Mouse (Mus musculus) kidney, embryonic 16.5 days (tissue): Measurements from ENCODE around the gene Mgat4e. TPM values are rescaled to one million over a fixed set of nuclear protein-coding genes. Genes with fewer than 3 reads are reported as not detected.

ENCODE experiments used
- ATAC-seq: fragments of 200-750 bp; cut with Nextera tagmentation; 2 replicates; pipeline ENCODE4 v1.8.0; 2017; ENCODE audit warnings: moderate TSS enrichment; ENCODE audit not compliant: low FRiP score, low TSS enrichment
- H3K27ac ChIP-seq: fragments of 300-500 bp; sonication (generic); 2 replicates; pipeline ENCODE4 v1.5.1; 2014; ENCODE audit warnings: low read length
- H3K27me3 ChIP-seq: fragments of 300-500 bp; sonication (generic); 2 replicates; pipeline ENCODE4 v1.6.1; 2014; ENCODE audit warnings: low read length, control low read depth, mixed read lengths; ENCODE audit not compliant: insufficient read depth
- H3K36me3 ChIP-seq: fragments of 300-500 bp; sonication (generic); 2 replicates; pipeline ENCODE4 v1.6.1; 2014; ENCODE audit warnings: low read length, control low read depth, mixed read lengths; ENCODE audit not compliant: insufficient read depth
- H3K4me1 ChIP-seq: fragments of 300-500 bp; sonication (generic); 2 replicates; pipeline ENCODE4 v1.6.1; 2014; ENCODE audit warnings: low read length, control low read depth, mixed read lengths; ENCODE audit not compliant: insufficient read depth
- H3K4me2 ChIP-seq: fragments of 300-500 bp; sonication (generic); replicated peaks from 2 replicates; pipeline ENCODE4 v1.6.1; 2014; ENCODE audit warnings: low read depth, low read length
- H3K4me3 ChIP-seq: fragments of 300-500 bp; sonication (generic); 2 replicates; pipeline ENCODE4 v1.5.1; 2014; ENCODE audit warnings: mild to moderate bottlenecking, low read length
- H3K9ac ChIP-seq: fragments of 300-500 bp; sonication (generic); replicated peaks from 2 replicates; pipeline ENCODE4 v1.6.1; 2014; ENCODE audit warnings: low read length
- H3K9me3 ChIP-seq: fragments of 300-500 bp; sonication (generic); 2 replicates; pipeline ENCODE4 v1.6.1; 2016; ENCODE audit warnings: low read length, control low read depth
- WGBS: fragments of 180-500 bp; shearing (Covaris S2); extraction: QIAGEN DNeasy Blood & Tissue Kit; methylation state at CpG from one replicate; pipeline ENCODE4 v1.1.7; 2014; 5-methylcytosine and 5-hydroxymethylcytosine counted together
- polyA plus RNA-seq: library from polyadenylated mRNA; unstranded; fragments of >200 nt; fragmentation: Nextera tagmentation; extraction: Ambion mirVana; gene quantifications from 2 replicates; pipeline ENCODE4 v1.2.1, GENCODE M21; 2015

Gene Mgat4e
- polyA plus RNA-seq, 1 experiment from 2014 or later, result not detected

DNA sequence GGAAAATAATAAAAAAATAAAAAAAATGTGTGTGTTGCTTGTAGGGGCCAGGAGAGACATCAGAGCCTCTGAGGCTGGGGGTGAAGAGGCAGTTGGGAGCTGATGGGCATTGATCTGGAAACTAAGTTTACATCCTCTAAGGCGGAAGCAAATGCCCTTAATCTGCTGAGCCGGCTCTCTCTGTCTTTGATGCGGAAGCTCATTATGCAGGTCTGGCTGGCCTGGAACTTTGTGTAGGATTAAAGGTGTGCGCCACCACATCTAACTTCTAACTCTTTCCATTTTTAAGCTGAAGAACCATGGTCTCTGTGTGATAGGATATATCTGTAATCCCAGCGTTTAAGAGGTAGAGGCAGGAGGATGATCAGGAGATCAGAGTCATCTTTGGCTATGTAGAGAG lies 9.0 kb upstream of the Mgat4e start:
- Histone ChIP-seq H3K4me1 (peaks cover 34% of the 10 kb centered on the region), H3K4me3 (no peak overlapping the region), H3K36me3 (no peaks in the 10 kb centered on the region), H3K27ac (no peak overlapping the region), H3K9ac (no peak overlapping the region), H3K9me3 (no peaks in the 10 kb centered on the region), H3K27me3 (no peaks in the 10 kb centered on the region), H3K4me2 (no peak overlapping the region)
- ATAC-seq, result no peak
- WGBS, result 63% methylated on average over 5 of the region's 5 CpGs

DNA sequence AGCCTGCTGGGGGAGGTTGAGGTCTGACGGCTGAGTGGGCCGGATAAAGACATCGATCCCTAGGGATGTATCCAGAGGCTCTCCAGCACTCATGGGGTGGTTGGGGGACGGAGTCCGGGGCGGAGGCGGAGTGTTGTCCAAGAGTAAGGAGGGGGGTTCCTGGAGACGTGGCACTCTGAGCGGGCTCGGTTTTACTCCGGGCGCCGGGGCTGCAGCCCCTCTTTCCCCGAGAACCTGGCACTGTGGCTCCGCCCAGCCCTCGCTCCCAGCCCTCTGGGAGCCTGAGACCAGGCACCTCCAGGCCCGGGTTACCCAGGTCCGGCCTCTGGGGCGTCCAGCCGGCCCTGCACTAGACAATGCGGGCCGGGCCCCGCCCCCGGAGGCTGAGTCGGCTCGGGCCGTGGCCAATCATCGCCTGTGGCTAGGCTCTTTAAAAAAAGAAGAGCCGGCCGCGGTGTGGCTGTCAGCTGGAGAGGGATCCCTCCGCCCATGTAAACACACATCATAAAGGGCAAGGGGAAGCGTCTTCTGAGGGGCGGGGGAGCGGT lies 7.3 kb upstream of the Mgat4e start:
- H3K36me3 ChIP-seq, result no peaks in the 10 kb centered on the region
- H3K9me3 ChIP-seq, result no peaks in the 10 kb centered on the region
- WGBS, result under 1% methylated on average over 35 of the region's 35 CpGs
- H3K9ac ChIP-seq, result peak overlapping the region; percentile 86
- H3K4me3 ChIP-seq, result peak overlapping the region; percentile 71
- peak overlapping the region; percentile 86 for H3K4me2 ChIP-seq
- H3K27me3 ChIP-seq, result no peaks in the 10 kb centered on the region
- peak overlapping the region; percentile 94 for H3K27ac ChIP-seq
- peaks cover 25% of the 10 kb centered on the region for H3K4me1 ChIP-seq
- ATAC-seq, result peak; percentile 97

DNA sequence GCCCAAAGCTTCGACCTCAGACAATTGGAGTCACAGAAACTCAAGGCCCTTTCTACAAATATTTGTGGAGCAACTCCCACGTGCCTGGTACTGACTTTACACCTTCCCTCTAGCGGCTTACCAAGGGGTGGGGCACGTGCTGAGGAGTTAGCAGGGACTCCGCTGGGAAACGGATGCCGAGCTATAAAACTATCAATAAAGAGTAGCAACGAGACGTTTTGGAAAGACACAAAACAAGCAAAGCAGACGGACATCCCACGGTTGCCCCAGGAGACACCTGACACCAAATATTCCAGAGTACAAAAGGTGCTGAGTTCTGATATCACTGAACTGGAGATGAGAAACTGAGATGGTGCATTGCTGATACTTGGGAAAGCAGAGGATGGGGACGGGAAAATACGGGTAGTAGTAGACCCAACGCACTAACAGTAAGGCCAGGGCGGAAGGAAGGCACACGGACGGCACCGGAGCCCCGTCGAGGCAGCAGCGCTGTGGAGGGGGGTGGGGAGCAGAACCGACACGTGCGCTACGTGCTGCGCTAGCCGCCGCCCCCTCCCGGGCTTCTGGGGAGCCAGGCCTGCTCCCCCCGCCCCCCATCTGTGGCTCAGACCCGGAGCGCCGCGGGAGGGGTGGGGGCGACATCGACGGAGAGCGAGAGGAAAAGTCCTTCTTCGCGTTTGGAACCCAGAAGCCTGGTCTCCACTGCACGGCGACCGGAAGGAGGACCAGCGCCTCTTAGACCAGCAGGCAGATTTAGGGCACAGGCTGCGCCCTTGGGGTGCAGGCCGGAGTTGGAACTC lies 6.6 kb upstream of the Mgat4e start:
- Histone ChIP-seq H3K9ac (peak overlapping the region; percentile 86), H3K27ac (peak overlapping the region; percentile 94), H3K9me3 (no peaks in the 10 kb centered on the region), H3K4me3 (peak overlapping the region; percentile 71), H3K27me3 (no peaks in the 10 kb centered on the region), H3K4me1 (peaks cover 24% of the 10 kb centered on the region), H3K36me3 (no peaks in the 10 kb centered on the region), H3K4me2 (peak overlapping the region; percentile 86)
- ATAC-seq, result peak; percentile 25
- under 1% methylated on average over 46 of the region's 46 CpGs for WGBS

DNA sequence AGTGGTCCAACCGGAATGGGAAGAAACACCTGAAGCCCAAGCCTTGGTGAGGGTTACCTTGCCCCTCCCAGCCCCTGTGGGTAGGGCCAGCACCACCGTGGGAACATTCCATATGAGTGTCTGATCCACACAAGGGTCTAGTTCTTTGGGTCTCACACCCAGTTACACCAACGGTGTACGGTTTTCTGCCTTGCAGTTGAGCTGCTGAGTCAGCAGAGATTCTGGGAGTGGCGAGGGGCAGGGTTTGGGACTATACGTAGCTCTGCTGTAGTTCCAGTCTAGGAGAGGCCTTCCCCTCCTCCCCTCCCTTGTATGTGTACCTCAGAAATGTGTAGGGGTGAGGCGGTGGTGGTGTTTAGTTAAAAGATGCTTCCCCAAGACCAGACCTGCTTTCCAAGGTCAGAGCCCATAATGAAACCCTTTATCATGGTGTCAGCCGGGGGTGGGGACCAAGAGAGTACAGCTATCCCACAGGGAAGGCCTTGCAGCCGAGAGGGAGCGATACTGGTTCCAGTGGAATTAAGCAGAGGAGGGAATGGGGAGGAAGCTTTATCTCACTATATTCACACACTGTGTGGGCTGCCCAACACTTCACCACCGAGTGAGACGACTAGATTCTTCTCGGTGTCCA lies 5.9 kb upstream of the Mgat4e start:
- 17% methylated on average over 13 of the region's 13 CpGs for WGBS
- no peaks in the 10 kb centered on the region for H3K9me3 ChIP-seq
- peaks cover 24% of the 10 kb centered on the region for H3K4me1 ChIP-seq
- peak overlapping the region; percentile 94 for H3K27ac ChIP-seq
- no peaks in the 10 kb centered on the region for H3K36me3 ChIP-seq
- H3K4me3 ChIP-seq, result peak overlapping the region; percentile 71
- H3K27me3 ChIP-seq, result no peaks in the 10 kb centered on the region
- H3K4me2 ChIP-seq, result peak overlapping the region; percentile 86
- peak; percentile 21; the same call in 1 of the 2 replicates for ATAC-seq
- peak overlapping the region; percentile 86 for H3K9ac ChIP-seq

DNA sequence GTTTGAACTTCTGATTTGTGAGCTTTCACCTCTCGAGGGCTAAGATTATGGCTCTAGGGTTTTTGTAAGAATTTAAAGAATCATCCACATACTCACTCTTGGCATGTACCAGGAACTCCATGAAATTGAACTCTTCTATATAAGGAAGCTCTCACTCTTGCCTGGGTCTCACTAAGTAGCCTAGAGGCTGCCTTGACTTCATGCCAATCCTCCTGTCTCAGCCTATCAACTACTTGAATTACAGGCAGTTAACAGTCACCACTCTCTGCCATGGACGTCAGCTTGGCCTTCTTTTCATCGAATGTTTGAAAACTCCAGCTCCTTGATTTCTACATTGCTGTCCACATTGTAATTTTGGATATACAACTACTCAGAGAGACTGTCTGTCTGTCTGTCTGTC lies 2.9 kb upstream of the Mgat4e start:
- WGBS, result 58% methylated on average over 3 of the region's 3 CpGs
- H3K27ac ChIP-seq, result no peak overlapping the region
- H3K36me3 ChIP-seq, result no peaks in the 10 kb centered on the region
- no peak for ATAC-seq
- no peaks in the 10 kb centered on the region for H3K27me3 ChIP-seq
- H3K4me2 ChIP-seq, result no peak overlapping the region
- no peak overlapping the region for H3K4me3 ChIP-seq
- H3K9me3 ChIP-seq, result no peaks in the 10 kb centered on the region
- H3K9ac ChIP-seq, result no peak overlapping the region
- H3K4me1 ChIP-seq, result peaks cover 18% of the 10 kb centered on the region

DNA sequence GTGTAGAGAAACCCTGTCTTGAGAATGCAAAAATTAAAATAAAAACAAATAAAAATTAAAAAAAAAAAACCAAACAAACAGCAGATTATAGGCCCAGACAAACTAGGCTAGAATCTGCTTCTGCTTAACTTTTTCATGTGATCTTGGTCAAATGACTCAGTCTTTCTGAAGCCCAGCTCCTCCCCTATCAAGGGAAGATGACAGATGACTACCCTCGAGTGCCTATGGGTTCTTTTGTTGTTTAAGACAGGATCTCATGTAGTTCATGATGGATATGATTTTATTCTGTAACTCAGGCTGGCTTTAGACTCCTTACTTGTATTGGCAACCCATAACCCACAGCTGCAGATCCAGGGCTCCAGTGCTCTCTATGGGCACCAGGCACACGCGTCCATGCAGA lies 2.4 kb upstream of the Mgat4e start:
- no peak for ATAC-seq
- H3K9ac ChIP-seq, result no peak overlapping the region
- H3K27ac ChIP-seq, result no peak overlapping the region
- H3K4me2 ChIP-seq, result no peak overlapping the region
- no peaks in the 10 kb centered on the region for H3K27me3 ChIP-seq
- 81% methylated on average over 3 of the region's 3 CpGs for WGBS
- no peaks in the 10 kb centered on the region for H3K36me3 ChIP-seq
- H3K4me1 ChIP-seq, result peaks cover 15% of the 10 kb centered on the region
- H3K4me3 ChIP-seq, result no peak overlapping the region
- no peaks in the 10 kb centered on the region for H3K9me3 ChIP-seq

DNA sequence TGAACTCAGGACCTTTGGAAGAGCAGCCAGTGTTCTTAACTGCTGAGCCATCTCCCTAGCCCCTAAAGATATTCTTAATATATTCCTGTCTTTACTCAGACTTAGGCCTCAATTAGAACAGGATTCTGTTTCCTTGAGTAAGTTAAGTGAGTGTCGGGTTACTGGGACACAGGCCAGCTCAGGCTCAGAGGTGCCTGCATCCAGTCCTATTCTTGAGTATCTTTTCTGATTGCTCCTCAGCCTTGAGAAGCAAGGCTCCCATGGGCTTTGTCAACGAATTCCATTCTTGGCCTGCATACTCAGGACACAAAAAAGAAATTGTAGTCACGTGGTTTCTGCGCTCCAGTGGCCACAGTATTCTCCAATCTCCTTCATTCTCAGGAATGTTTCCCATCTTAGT lies 1.3 kb downstream of the Mgat4e start:
- Histone ChIP-seq H3K27ac (no peak overlapping the region), H3K27me3 (no peaks in the 10 kb centered on the region), H3K4me2 (no peak overlapping the region), H3K9ac (no peak overlapping the region), H3K36me3 (no peaks in the 10 kb centered on the region), H3K9me3 (peaks cover 10% of the 10 kb centered on the region; the same call in 1 of the 2 replicates), H3K4me1 (no peaks in the 10 kb centered on the region), H3K4me3 (no peak overlapping the region)
- no peak for ATAC-seq
- WGBS, result 60% methylated on average over 4 of the region's 4 CpGs

DNA sequence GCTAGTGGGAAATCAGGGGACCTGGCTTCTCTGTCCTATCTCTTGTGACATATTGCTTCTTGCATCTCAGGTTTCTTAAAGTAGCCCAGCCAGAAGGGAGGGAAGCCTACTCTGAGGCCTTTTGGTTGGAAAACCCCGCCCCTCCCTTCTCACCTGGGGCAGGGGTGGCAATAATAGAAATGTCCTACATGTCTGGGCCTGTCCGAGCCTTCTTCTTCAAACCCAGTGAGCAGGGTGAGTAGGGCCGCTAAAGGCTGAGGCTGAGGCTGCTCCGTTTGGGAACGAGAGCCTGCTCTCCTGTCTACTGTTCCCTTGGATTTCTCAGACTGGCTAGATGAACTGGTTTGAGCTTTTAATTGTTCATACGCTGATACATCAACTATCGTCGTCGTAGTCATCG lies 8.9 kb downstream of the Mgat4e start:
- no peaks in the 10 kb centered on the region for H3K4me1 ChIP-seq
- H3K4me2 ChIP-seq, result no peak overlapping the region
- H3K9me3 ChIP-seq, result peaks cover 10% of the 10 kb centered on the region; the same call in 1 of the 2 replicates
- H3K9ac ChIP-seq, result no peak overlapping the region
- no peak overlapping the region for H3K4me3 ChIP-seq
- H3K27me3 ChIP-seq, result no peaks in the 10 kb centered on the region
- ATAC-seq, result no peak
- no peaks in the 10 kb centered on the region for H3K36me3 ChIP-seq
- WGBS, result 87% methylated on average over 10 of the region's 10 CpGs
- H3K27ac ChIP-seq, result no peak overlapping the region

DNA sequence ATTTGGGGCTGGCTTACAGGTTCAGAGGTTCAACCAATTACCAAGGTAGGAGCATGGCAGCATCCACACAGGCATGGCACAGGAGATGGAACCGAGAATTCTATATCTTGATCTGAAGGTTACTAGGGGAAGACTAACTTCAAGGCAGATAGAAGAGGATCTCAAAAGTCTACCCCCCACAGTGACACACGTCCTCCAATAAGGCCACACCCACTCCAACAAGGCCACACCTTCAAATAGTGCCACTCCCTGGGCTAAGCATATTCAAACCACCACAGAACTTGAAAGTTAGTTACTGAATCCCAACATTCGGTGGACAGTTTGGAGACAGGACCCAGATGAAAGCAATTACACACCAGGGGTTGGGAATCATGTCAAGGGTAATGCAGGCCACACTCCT lies 14.0 kb downstream of the Mgat4e start:
- Histone ChIP-seq H3K36me3 (no peaks in the 10 kb centered on the region), H3K4me3 (no peak overlapping the region), H3K4me1 (no peaks in the 10 kb centered on the region), H3K9ac (no peak overlapping the region), H3K4me2 (no peak overlapping the region), H3K27me3 (no peaks in the 10 kb centered on the region), H3K27ac (no peak overlapping the region), H3K9me3 (no peaks in the 10 kb centered on the region)
- ATAC-seq, result no peak
- 74% methylated on average over 3 of the region's 3 CpGs for WGBS

DNA sequence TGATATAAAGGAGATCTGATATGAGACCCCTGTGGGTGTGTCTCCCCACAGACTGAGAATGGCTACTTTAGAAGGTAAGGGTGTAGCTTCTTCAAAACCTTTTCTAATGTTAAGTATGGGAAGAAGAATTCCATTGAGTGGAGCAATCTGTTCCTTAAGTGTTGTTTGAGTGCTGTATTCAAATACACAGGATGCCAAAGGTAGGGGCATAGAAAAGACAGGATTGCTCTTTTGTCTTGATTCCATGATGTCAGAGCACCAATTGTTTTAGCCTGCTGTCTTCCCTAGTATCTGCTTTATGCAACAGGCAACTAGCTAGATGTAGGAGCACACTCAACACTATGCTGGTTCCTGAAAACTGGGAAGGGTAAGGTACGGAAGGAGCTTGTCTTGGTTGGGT lies 14.4 kb downstream of the Mgat4e start:
- Histone ChIP-seq H3K27ac (no peak overlapping the region), H3K4me1 (no peaks in the 10 kb centered on the region), H3K36me3 (no peaks in the 10 kb centered on the region), H3K9ac (no peak overlapping the region), H3K4me3 (no peak overlapping the region), H3K9me3 (no peaks in the 10 kb centered on the region), H3K4me2 (no peak overlapping the region), H3K27me3 (no peaks in the 10 kb centered on the region)
- 89% methylated on average over 1 of the region's 1 CpGs for whole genome bisulfite sequencing
- no peak for ATAC-seq
